Mouse (Mus musculus) E14TG2a.4 (cell line): Measurements from ENCODE around the gene Spo11.
A peak's percentile ranks its signal among the peaks of the same experiment; 100 is the strongest.

Experiments
- H3K27me3 ChIP-seq: 2 replicates; pipeline ENCODE4 v1.6.1; 2014; ENCODE audit warnings: low read length, control low read depth; ENCODE audit not compliant: insufficient read depth
- H3K36me3 ChIP-seq: 2 replicates; pipeline ENCODE4 v1.6.1; 2014; ENCODE audit warnings: low read length, control low read depth; ENCODE audit not compliant: insufficient read depth
- H3K4me1 ChIP-seq: replicated peaks from 2 replicates; pipeline ENCODE4 v1.6.1; 2014; ENCODE audit warnings: low read depth, low read length, control low read depth
- H3K4me3 ChIP-seq: replicated peaks from 2 replicates; pipeline ENCODE4 v1.5.1; 2014; ENCODE audit warnings: mild to moderate bottlenecking, low read length
- H3K9me3 ChIP-seq: 2 replicates; pipeline ENCODE4 v1.6.1; 2014; ENCODE audit warnings: low read length, control low read depth
- CTCF ChIP-seq: conservative IDR thresholded peaks from 2 replicates; pipeline ENCODE4 v1.5.1; 2014; ENCODE audit warnings: low read length
- NANOG ChIP-seq: IDR thresholded peaks from 2 replicates; pipeline ENCODE4 v1.6.1; 2014; ENCODE audit warnings: borderline replicate concordance, low read length, mixed read lengths
- POU5F1 ChIP-seq: IDR thresholded peaks from 2 replicates; pipeline ENCODE4 v1.6.1; 2014; ENCODE audit warnings: low read length, borderline replicate concordance

Gene Spo11

DNA sequence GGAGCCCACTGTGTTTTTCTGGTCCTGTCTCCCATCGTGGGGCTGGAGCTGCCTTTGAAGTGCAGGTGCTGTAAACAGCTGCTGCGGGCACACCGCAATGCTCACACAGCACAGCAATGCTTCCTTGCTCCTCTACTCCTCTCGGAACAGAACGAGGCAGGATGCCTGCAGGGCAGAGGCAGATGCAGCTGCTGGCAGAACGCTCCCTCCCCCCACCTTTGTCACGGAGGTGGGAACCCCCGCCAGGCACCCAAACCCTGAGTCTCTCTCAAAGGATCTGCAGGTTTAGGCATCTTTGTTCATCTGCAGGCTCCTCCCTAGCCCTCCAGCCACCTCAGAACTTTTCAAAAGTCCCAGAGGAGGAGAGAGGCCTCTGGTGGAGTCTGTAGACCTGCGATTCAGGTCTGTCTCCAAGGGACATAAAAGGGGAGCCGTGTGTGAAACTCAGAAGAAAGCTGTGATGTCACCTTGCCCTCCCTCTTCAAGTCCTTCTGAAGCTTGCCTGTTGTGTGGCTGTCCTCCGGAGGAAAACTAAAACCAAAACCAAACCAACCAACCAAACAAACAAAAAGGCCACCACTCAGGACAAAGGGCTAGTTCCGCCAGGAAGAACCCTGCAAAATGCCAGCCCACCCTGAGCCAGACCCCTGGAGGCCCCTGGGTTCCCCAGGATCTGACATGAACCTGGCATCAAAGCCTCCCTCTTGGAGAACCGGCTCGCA lies at the start of gene Spo11:
Gene Spo11, plus strand, starts transcription at position 292 of the 722 bp plus-strand sequence.
- H3K9me3 ChIP-seq: peaks cover 5% of the 10 kb centered on the region
- peak within 1 kb of the TSS; percentile 56 for H3K4me3 ChIP-seq
- TF ChIP-seq CTCF (no peak), NANOG (no peak), POU5F1 (no peak)
- H3K36me3 ChIP-seq: no peaks in the 10 kb centered on the region
- peaks cover 38% of the 10 kb centered on the region for H3K27me3 ChIP-seq
- H3K4me1 ChIP-seq: peaks cover 32% of the 10 kb centered on the region

GRCm38 (mm10) chr2:172929905-172930436 lies 47.5 kb upstream of the Spo11 start:
- Histone ChIP-seq H3K4me3 (no peak overlapping the region), H3K4me1 (peaks cover 25% of the 10 kb centered on the region), H3K36me3 (no peaks in the 10 kb centered on the region), H3K9me3 (peaks cover 19% of the 10 kb centered on the region), H3K27me3 (peaks cover 52% of the 10 kb centered on the region)
- TF ChIP-seq NANOG (no peak), POU5F1 (no peak), CTCF (no peak)

DNA sequence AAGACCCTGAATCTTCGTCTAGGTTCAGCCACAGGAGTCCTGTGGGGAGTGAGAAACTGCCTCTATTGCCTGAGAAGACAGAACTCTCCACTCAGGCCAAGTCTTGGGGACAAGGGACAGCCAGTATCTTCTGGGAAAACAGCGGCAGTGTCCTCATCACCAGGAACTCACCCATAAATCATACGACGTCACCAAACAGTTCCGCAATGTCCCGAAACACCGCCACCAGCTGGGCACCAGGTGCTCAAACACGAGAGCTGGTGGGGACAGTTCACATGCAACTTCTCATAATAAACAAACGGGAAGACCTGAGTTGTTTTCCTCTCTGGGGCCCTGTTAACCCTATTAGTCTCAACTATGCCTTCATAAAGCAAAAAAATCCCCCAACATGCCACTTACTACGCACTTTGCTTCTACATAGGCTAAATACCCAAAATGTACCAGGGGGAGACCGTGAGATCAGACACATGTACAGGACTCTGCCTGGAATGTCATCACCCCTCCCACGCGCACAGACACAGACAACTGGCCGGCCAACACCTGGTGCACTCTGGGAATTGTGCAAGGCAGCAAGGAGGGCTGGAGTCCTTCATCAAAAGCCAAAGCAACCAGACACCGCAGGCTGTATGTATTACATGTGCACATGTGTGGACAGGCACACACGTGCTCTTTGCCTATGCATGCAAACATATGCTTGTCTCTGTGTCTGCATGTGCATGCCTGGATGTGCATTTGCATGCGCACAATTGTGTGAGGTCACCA lies 46.2 kb upstream of the Spo11 start:
- TF ChIP-seq POU5F1: no peak
- no peak for TF ChIP-seq NANOG
- TF ChIP-seq CTCF: no peak
- no peaks in the 10 kb centered on the region for H3K36me3 ChIP-seq
- H3K4me3 ChIP-seq: no peak overlapping the region
- peaks cover 9% of the 10 kb centered on the region for H3K9me3 ChIP-seq
- H3K4me1 ChIP-seq: peaks cover 37% of the 10 kb centered on the region
- H3K27me3 ChIP-seq: peaks cover 66% of the 10 kb centered on the region

DNA sequence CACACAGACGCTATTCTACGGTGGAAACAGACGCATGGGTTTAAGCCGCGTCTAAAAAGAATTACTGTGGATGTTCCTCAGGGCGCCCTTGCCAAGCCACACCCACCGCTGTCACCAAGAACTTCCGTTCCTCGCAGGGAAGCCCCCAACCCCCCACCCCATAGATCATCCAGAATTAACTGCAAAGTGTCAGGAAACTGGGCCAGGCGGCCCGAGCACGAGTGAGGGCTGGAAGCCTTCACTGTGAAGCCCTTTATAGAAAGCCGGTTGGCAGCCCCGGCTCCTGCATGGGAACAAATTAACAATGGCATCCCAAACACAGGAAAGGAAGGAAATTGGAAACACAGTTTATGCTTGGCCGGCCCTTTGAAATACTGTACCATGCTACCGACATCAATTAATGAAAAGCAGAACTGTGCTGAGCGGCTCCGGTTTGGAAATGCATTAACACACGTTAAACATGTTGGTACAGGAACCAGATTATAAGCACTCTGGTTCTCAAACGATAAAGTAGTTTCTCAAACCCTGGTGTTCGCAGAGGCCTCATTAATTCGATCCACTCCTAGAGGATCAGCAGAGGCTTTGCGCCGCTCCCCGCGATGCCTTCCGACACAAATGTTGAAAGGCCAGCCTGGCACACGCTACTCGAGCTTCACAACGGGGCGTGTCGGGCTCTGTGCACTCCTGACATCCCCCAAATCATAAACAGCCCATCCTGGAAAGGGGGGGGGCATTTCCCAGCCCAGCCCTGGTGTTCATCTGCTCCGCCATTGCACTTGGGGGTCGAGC lies 43.7 kb upstream of the Spo11 start:
- H3K36me3 ChIP-seq: no peaks in the 10 kb centered on the region
- peaks cover 62% of the 10 kb centered on the region for H3K4me1 ChIP-seq
- TF ChIP-seq NANOG (no peak), POU5F1 (no peak), CTCF (no peak)
- H3K9me3 ChIP-seq: no peaks in the 10 kb centered on the region
- peak overlapping the region; percentile 14; the same call in 1 of the 2 replicates for H3K4me3 ChIP-seq
- H3K27me3 ChIP-seq: peaks cover 79% of the 10 kb centered on the region

DNA sequence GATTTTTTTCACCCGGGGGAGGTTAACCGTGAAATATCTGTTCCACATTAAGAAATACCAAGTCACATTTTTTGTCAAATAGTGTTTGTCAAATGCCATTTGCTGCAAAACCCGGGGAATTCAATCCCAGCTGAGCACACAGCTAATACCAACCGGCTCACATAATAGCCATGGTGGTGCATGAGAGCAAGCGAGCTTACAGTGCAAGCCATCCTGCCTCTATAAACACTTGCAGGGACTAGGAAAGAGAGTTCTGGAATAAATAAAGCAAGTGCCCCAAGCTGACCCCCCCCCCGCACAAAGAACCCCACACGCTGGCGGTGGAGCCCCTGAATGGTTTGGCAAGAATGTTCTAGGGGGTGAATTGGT lies 43.1 kb upstream of the Spo11 start:
- H3K36me3 ChIP-seq: no peaks in the 10 kb centered on the region
- H3K9me3 ChIP-seq: no peaks in the 10 kb centered on the region
- no peak for TF ChIP-seq CTCF
- no peak for TF ChIP-seq POU5F1
- no peak for TF ChIP-seq NANOG
- H3K27me3 ChIP-seq: peaks cover 84% of the 10 kb centered on the region
- H3K4me3 ChIP-seq: peak overlapping the region; percentile 14; the same call in 1 of the 2 replicates
- H3K4me1 ChIP-seq: peaks cover 64% of the 10 kb centered on the region

DNA sequence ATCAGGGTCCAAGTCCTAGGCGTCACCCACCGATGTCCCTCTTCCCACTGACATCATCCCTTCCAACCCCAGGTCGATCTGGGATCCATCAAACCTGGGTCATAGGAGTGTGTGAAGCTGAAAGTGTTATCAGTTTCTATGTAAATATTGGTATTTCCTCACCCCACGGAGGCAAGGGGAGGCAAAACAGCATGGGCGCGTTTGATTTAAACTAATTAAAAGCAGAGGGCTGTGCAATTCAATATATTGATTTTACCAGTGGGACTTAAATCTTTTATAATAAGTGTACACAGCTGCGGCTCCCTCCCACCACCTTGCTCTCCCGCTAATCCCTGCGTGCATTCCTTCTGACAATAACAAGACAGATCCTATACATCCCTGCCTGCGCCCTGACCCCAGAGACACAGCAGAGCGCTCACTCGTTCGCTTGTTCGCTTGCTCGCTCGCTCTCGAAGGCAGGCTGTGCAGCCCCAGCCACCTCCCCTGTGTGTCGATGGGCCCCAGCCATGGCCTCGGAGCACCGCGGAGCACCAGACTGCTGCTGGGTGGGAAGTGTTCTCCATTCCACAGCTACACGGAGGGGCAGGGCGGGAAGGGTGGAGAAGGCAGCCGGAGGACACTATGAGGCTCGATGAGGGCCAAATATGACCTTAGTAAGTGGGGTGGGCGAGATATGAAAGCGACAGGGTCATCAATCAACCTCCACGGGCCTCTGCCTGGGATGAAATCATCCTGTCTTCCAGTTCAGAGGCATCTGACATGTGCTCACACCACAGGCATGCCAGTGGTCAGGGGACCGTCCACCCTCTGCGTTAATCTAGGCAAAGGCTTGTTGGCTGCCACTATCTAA lies 42.4 kb upstream of the Spo11 start:
- H3K4me1 ChIP-seq: peaks cover 65% of the 10 kb centered on the region
- H3K4me3 ChIP-seq: no peak overlapping the region; the same call in 1 of the 2 replicates
- no peak for TF ChIP-seq POU5F1
- no peak for TF ChIP-seq CTCF
- no peak for TF ChIP-seq NANOG
- no peaks in the 10 kb centered on the region for H3K9me3 ChIP-seq
- no peaks in the 10 kb centered on the region for H3K36me3 ChIP-seq
- peaks cover 90% of the 10 kb centered on the region for H3K27me3 ChIP-seq

- TF ChIP-seq POU5F1 (no peak), NANOG (no peak), CTCF (no peak)
- Histone ChIP-seq H3K9me3 (no peaks in the 10 kb centered on the region), H3K4me3 (no peak overlapping the region; the same call in 1 of the 2 replicates), H3K27me3 (peaks cover 91% of the 10 kb centered on the region), H3K4me1 (peaks cover 69% of the 10 kb centered on the region), H3K36me3 (no peaks in the 10 kb centered on the region)
These were observed 41.5 kb upstream of the Spo11 start for GRCm38 (mm10) chr2:172935776-172936562.
